In genomic region chr9:57932831-57933602, GRCm38 (mm10) we compare ENCODE assay signal across 11 mouse cellular contexts. TPM values are rescaled to one million over a fixed set of nuclear protein-coding genes. Genes with fewer than 3 reads are reported as not detected.
DNase-seq lines count a peak whose midpoint lies in the region; ATAC-seq and TF ChIP-seq lines count a peak whose summit lies in the region.
"Had no signal": no experiment of that assay in that cellular context is flagged by ENCODE, and none has a peak within 500 bp of the region (broad histone marks: within the 10 kb centered on the region; RNA-seq: fewer than 3 reads in every experiment).

No protein-coding gene starts in this region.

- DNase-seq in layer of hippocampus, adult 11-12 months (ENCODE audit: low spot score), result peak; percentile 75
- no peak for DNase-seq in layer of hippocampus, adult 9-10 months (ENCODE audit: low spot score)
- peak; percentile 89 to 95 for DNase-seq in cerebellum, adult 2 months
- peak; percentile 55 to 77 for DNase-seq in frontal cortex, postnatal 36 days (ENCODE audit: low spot score in 2 of 2)
- peak; percentile 52 for DNase-seq in right cerebral cortex, postnatal 14 days
- no peak for DNase-seq in adrenal gland, adult 2 months
- DNase-seq in adrenal gland, adult 18-20 months (ENCODE audit: low spot score in 2 of 2), result no peak

- no peak for TF ChIP-seq POLR2A in cerebellum, adult 2 months (IDR thresholded peaks at IDR 0.05; ENCODE audit: borderline replicate concordance, insufficient read depth, low read length)

- ATAC-seq in heart, embryonic 11.5 days (replicated peaks; ENCODE audit: insufficient number of reproducible peaks, low FRiP score, low TSS enrichment), result no peak
- ATAC-seq: activated CD4-positive, CD25-positive, alpha-beta regulatory T cell, adult 4 months; midbrain, embryonic 16.5 days had no signal

- no peak for TF ChIP-seq CTCF in cerebellum, adult 2 months (IDR thresholded peaks at IDR 0.05; ENCODE audit: borderline replicate concordance, insufficient read depth, low read depth, low read length)

- H3K27me3 ChIP-seq in cerebellum, adult 2 months (ENCODE audit: control insufficient read depth, insufficient read depth, low read length), result no peaks in the 10 kb centered on the region
- H3K27me3 ChIP-seq in heart, embryonic 11.5 days (ENCODE audit: control insufficient read depth, insufficient read depth, low read length), result peaks cover 8% of the 10 kb centered on the region

- H3K9me3 ChIP-seq in heart, embryonic 11.5 days (replicated peaks; ENCODE audit: control insufficient read depth, low read length), result no peaks in the 10 kb centered on the region
- H3K9me3 ChIP-seq: lung, embryonic 15.5 days had no signal

- no peak overlapping the region for H3K4me2 ChIP-seq in heart, embryonic 11.5 days
- H3K4me2 ChIP-seq: lung, embryonic 15.5 days had no signal

- peaks cover 44% of the 10 kb centered on the region for H3K4me1 ChIP-seq in cerebellum, adult 2 months (ENCODE audit: control insufficient read depth, insufficient read depth, low read length)
- no peaks in the 10 kb centered on the region for H3K4me1 ChIP-seq in heart, embryonic 11.5 days (ENCODE audit: control insufficient read depth, insufficient read depth, low read length)
- H3K4me1 ChIP-seq: lung, embryonic 15.5 days had no signal

- H3K36me3 ChIP-seq in heart, embryonic 11.5 days (ENCODE audit: control insufficient read depth, insufficient read depth, low read length), result peaks cover 9% of the 10 kb centered on the region
- H3K36me3 ChIP-seq: lung, embryonic 15.5 days had no signal

- no peak overlapping the region for H3K4me3 ChIP-seq in cerebellum, adult 2 months (replicated peaks; ENCODE audit: insufficient read depth, low read depth, low read length)
- H3K4me3 ChIP-seq in heart, embryonic 11.5 days (ENCODE audit: low read depth, low read length), result no peak overlapping the region
- H3K4me3 ChIP-seq: lung, embryonic 15.5 days had no signal

- 20% methylated on average over 6 of the region's 6 CpGs for WGBS in cerebellum, adult 2 months
- WGBS in heart, embryonic 11.5 days (ENCODE audit: insufficient replicate concordance), result 72% methylated on average over 6 of the region's 6 CpGs

- no peak overlapping the region for H3K9ac ChIP-seq in heart, embryonic 11.5 days (ENCODE audit: low read depth, low read length)
- H3K9ac ChIP-seq: lung, embryonic 15.5 days had no signal

- peak overlapping the region; percentile 88 for H3K27ac ChIP-seq in cerebellum, adult 2 months (ENCODE audit: insufficient read depth, low read length)
- H3K27ac ChIP-seq in heart, embryonic 11.5 days (ENCODE audit: low read depth, low read length), result no peak overlapping the region

RNA-seq across cellular contexts. Expression of gene Sema7a, which starts 6.9 kb away (rescaled TPM):
- 177 and 189 TPM in 2 replicates for polyA plus RNA-seq in cerebellum, adult 2 months (2012; rRNA removed)
- total RNA-seq in adrenal gland, adult 2 months (2021), result 10 to 100 TPM in 1 of 2 experiments, 1 to 10 TPM in 1; 8.2 to 17.0 TPM
- polyA plus RNA-seq in adrenal gland, adult 2 months (2012; rRNA removed), result 54.9 and 59.4 TPM in 2 replicates
- total RNA-seq in adrenal gland, adult 18-20 months (2021), result 10 to 100 TPM; 10.4 to 21.1 TPM
- polyA plus RNA-seq in heart, embryonic 11.5 days (2014; fragmentation: Nextera tagmentation; extraction: Ambion mirVana), result 0.17 and 0.18 TPM in 2 replicates

RNA-seq across cellular contexts. Expression of gene Ubl7, which starts 22.2 kb away (rescaled TPM):
- 133 and 140 TPM in 2 replicates for polyA plus RNA-seq in cerebellum, adult 2 months (2012; rRNA removed)
- total RNA-seq in adrenal gland, adult 2 months (2021), result 10 to 100 TPM; 73.9 to 81.5 TPM
- polyA plus RNA-seq in adrenal gland, adult 2 months (2012; rRNA removed), result 273 and 305 TPM in 2 replicates
- total RNA-seq in adrenal gland, adult 18-20 months (2021), result 10 to 100 TPM; 66.7 to 73.4 TPM
- 97.7 and 106 TPM in 2 replicates for polyA plus RNA-seq in heart, embryonic 11.5 days (2014; fragmentation: Nextera tagmentation; extraction: Ambion mirVana)

Comparison
In these comparisons a context has a peak if more than half of its experiments do, and no peak if none do; other contexts are left out.
1. DNase-seq: peak in layer of hippocampus, adult 11-12 months (single experiment), cerebellum, adult 2 months (2 of 2), frontal cortex, postnatal 36 days (2 of 2) and right cerebral cortex, postnatal 14 days (single experiment); none in layer of hippocampus, adult 9-10 months (single experiment), adrenal gland, adult 2 months (single experiment) and adrenal gland, adult 18-20 months (0 of 2).
2. RNA of gene Sema7a, which starts 6.9 kb away (polyA plus RNA-seq): 177 to 189 TPM in cerebellum, adult 2 months and 54.9 to 59.4 TPM in adrenal gland, adult 2 months; 0.17 to 0.18 TPM in heart, embryonic 11.5 days; every median in the first group is over 10 times any median in the second.